Mouse (Mus musculus): ENCODE results near the gene Gm3532.
"Not testable (repeated sequence)": the region's sequence is repeated elsewhere in the genome, so short reads cannot be mapped to it uniquely, and the experiment has no call there.

The Gm3532 gene

GRCm38 (mm10) chr14:5538196-5538595, at the start of gene Gm3532:
Gm3532 (plus strand) TSS chr14:5538496.
- DNase-seq (ENCODE audit: low read depth, low spot score): not testable (repeated sequence)

- DNase-seq (ENCODE audit: low read depth, low spot score): not testable (repeated sequence)
Measured at GRCm38 (mm10) chr14:5501374-5501773, 36.9 kb upstream of the Gm3532 start, which contains the start of gene Gm3488. Gm3488 (plus strand) TSS chr14:5501674.
